Mouse (Mus musculus): ENCODE measurements around the gene Serpina11.

The Serpina11 gene

DNA sequence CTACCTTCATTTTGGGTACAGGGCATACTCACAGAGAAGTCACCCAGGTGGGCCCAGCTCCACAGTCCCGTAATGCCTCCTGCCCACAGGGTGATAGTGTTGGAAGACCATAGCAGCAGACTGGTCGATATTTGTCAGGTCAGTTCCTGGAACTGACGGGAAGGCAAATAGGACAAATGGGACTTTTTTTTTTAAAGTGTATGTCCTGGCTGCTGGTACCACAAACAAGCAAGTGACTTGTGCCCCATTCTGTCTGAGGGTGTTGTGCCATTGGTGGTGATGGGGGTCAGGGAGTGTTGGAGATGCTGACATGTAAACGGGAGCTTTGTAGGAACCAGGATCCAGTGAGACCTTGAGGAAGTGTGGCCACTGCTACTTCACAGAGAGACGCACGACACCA lies at the start of gene Serpina11:
Gene Serpina11, minus strand, starts transcription at position 101 of the 400 bp plus-strand sequence.
- DNase-seq (ENCODE audit: low spot score in 2 of 2) = no peak

DNA sequence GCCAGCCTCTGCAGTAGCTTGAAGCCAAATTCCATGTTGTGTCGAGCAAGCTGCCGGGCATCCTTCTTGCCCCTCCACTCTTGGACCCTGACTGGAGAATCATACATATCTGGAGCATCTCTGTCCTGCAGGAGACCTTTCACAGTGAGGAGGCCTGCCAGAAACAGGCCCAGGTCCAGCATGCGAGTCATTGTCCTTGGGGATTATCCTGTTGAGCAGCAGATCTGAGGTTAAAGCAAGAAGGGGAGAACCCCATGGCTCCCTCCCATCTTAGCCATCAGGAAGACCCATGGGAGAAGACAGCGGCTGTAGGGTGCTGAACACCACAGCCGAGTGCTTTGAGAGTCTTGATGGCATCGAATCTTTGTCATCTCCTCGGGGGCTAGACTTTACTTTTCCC lies 48.4 kb upstream of the Serpina11 start:
- DNase-seq (ENCODE audit: low spot score in 2 of 2) = no peak

DNA sequence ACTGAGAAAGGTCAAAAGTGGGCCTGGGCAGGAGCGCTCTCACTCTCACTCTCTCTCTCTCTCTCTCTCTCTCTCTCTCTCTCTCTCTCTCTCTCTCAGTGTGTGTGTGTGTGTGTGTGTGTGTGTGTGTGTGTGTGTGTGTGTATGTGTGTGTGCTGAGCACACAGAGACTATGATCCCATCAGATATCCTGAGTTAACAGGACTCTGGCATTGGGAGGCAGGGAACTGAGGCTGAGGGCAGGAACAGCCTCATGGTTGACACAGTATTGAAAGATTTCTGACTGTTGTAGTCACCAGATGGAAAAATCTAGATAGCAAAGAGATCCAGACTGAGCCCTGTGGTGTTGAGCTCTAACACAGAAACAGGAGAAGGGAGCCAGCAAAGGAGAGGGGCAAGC lies 44.0 kb upstream of the Serpina11 start:
- DNase-seq (ENCODE audit: low spot score in 2 of 2) = no peak

DNA sequence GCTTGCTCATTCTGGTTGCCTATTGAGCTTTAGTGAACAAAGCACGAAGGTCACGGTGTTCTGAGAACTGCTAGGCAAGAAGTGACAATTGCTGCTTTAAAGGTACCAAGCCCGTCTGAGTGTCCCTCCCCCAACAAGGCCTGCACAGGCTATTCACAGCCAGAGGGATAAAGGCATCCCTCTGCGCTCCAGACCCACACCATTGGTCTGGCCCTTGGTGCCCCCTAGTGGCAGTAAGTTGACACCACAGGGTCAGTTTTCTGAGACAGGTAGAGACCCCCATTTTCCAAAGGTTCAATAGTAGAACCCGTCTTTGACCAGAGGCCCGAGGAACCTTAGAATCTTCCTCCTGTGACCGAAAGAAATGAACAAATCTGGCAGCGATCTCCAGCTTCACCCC lies 40.2 kb upstream of the Serpina11 start:
- DNase-seq (ENCODE audit: low spot score in 2 of 2) = peak in 1 of 2 experiments; percentile 5

DNA sequence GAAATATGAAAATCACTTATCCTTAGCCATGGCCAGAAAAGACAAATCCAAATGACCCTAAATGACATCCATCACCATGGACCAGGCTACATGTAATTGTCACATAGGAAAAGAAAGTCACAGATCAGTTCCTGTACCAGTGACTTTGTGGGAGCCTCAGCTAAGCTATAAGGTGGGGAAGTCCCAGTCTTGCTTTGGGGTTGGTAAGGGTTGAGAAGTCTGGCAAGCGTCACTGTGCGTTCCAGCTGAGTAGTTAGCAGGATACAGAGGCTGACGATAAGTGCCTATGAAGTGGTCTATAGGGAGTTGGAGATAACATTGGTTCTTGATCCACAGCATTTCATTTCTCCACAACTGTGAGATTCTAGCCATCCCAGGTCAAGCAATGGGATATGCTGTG lies 25.5 kb upstream of the Serpina11 start:
- no peak for DNase-seq (ENCODE audit: low spot score in 2 of 2)

DNA sequence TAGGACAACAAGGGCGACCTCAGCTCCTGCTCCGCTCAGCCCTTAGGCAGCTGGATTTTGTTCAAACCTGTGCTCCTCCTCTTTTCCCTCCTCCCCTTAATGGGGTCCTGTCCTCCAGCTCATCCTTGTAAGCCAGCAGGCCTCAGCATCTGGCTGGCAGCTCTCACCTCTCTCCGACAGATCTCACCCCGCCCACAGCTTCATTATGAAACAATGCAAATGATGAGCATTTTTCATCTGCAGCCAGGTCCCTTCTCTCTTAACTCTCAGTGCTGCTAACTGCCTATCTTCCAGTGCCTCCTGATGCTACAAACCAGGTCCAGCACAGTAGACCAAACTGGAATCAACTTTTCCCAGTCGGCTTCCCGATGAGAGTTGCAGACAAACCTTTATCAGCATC lies 23.9 kb upstream of the Serpina11 start, which contains the start of gene Serpina9:
Gene Serpina9, minus strand, starts transcription at position 136 of the 400 bp plus-strand sequence.
- DNase-seq (ENCODE audit: low spot score in 2 of 2) = peak in 1 of 2 experiments; percentile 35

DNA sequence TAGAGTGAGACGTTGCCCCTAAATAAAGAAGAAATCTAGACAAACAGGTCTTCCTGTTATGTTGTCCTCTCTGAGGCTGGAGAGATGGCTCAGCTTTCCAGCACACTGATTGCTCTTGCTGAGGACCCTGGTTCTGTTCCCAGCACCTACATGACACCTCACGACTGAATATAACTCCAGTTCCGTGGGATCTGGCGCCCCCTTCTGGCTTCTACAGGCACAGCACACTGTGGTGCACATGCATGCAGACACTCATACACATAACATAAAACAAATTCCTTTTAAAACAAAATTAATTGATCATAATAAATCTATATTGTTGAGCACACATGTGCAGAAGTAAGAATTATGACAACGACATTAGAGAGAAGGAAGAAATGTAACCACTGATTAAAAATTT lies 14.9 kb upstream of the Serpina11 start:
- no peak for DNase-seq (ENCODE audit: low spot score in 2 of 2)

DNA sequence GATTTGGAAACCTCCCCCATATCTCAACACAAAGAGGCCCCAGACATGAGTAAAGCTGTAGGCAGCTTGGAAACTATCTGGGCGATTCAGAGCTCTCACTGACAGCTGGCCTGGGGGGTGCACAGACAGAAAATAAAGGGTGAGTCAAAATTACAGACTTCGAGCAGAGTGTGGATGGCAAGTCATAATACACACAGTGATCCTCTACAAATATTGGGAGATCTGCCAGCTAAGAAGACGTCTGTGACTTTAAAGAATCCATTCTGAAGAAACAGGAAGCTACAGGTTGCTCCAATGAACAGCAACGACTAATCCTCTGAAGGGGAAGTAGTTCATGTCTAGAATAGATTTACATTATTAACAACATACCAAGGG lies 13.5 kb upstream of the Serpina11 start:
- DNase-seq (ENCODE audit: low spot score in 2 of 2) = no peak

DNA sequence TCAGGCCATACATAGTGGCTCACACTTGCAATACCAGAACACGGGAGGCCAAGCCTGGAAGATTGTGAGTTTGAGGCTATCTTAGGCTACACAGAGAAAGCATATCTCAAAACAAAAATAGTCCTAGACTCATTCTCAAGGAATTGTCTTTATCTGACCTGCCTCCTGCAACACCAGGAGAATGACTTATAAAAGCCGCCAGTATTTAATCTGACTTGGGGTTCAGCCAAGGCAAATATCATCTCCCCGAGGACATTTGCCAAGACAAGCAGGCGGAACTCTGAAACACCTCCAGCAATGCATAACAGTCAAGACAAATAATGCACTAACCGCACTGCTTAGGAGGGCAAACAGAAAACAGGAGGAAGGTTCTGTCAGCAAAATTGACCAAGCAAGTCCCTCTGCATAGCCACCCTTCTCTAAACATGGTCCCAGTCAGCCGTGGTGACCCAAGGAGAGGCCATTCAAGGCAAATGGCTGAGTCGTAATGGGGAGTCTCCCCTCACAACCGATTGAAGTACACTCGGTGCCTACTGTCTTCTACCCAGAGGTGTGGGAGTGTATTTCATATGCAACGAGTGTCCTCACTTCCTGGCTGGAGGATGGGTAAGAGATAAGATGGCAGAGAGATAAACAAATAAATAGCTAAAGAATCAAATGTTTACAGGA lies 12.9 kb upstream of the Serpina11 start:
- DNase-seq (ENCODE audit: low spot score in 2 of 2) = no peak

DNA sequence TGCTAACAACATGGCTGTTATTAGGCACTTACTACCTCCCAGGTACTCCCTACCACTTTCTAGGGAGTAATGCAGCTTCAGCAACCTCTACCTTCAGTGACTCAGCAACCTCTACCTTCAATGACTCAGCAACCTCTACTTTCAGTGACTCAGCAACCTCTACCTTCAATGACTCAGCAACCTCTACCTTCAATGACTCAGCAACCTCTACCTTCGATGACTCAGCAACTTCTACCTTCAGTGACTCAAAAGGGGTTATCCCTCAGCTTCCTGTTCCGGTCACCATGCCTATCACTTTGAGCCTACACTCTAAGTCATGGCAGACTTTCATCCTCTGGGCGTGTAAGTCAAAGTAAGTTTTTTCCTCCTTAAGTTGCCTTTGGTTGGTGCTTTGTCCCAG lies 10.8 kb upstream of the Serpina11 start:
- DNase-seq (ENCODE audit: low spot score in 2 of 2) = no peak

DNA sequence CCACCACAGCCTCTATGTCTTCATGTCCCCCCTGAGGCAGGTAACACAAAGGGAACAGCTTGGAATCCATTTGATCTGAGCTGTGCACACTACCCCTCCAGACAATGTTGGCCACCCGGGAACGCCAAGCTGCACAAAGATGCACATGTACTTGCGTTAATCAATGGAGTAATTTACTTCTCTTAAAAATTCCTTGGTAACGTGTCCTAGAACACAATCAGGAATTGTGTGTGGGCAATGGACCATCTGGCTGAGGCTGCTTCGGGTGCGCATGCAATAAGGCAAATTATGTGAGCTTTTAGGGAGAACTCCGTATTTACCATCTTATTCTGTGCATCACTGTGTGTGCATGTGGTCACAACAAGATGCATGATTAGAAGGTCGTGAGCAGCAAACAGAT lies 9.9 kb upstream of the Serpina11 start:
- DNase-seq (ENCODE audit: low spot score in 2 of 2) = peak in 1 of 2 experiments; percentile 57

DNA sequence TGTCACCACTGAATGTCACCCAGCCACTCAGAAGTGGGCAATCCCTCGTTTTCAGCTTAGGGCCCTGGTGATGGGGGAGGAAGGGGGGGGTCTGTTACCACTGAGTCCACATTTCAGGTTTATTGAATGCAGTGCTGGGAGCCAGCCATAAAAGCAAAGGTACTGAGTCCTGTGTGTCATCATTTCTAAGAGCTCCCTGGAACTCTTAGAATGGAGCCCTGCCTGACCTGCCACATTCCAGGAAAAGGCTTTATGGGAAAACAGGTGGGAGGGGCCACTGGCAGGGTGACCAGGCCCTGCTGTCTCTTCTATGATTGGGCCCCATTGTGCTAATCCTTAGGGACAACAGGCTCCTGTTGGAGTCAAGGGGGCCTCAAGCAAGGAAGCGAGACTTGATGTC lies 6.8 kb upstream of the Serpina11 start:
- no peak for DNase-seq (ENCODE audit: low spot score in 2 of 2)

DNA sequence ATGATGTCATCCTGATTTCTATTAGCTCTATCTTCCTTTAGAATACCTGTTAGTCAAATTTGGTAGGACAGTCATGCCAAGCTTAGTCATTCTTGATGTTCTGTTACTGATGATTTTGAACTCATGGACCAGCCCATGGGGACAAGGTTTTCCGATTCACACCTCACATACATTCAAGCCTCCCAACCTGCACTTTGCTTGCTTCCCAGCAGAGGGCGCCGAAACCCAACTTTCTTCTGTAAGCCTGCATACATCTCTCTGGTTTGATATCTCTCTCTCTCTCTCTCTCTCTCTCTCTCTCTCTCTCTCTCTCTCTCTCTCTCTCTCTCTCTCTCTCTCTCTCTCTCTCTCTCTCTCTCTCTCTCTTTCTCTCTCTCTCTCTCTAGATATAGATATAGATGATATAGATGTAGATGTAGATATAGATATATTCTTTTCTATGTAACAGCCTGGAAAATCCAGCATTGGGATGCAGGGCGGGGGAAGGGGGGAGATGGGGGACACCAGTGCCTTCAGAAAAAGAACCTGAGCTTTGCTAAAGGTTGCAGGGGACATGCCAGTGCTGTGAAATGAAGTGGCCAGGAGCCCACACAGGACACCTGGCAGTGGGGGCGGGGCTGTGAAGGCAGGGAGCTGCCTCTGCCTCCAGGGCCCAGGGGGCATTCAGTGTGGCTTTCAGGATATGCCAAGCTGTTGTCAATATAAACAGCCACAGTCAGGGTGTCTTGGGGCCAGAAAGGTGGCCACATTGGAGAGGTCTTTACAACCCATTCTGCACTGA lies 5.7 kb upstream of the Serpina11 start:
- peak in 1 of 2 experiments; percentile 92 for DNase-seq (ENCODE audit: low spot score in 2 of 2)

DNA sequence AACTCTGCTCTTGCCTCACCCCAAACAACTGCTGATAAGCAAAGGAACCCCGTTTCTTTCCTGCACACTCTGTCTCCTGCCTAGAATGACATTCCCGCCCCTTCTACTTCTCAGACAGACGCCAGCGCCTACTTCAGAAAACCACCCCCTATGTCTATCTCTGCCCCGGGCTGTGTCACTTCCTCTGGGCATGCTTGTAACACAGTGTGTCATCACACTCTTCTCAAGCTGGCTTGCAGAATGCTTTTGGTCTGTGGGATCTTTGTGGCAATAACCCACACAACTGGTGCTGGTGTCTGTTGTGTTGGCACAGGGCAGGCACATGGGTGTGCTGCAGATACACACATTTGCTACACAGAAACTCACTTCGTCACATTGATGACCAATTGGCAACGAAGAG lies 3.2 kb upstream of the Serpina11 start:
- DNase-seq (ENCODE audit: low spot score in 2 of 2) = peak in 1 of 2 experiments; percentile 58

DNA sequence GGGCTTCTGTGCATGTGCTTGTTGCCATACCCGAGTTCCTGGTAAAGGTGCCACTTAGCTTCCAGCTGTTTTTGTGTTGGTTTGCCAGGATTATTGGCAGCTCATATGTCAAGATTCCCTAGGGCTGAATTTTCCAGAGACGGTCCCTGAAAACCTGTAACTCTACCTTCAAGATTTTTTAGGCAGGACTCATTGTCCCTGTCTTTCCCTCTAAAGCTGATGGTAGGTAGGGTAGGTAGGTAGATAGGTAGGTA lies 316 bp downstream of the Serpina11 start:
- no peak for DNase-seq (ENCODE audit: low spot score in 2 of 2)

DNA sequence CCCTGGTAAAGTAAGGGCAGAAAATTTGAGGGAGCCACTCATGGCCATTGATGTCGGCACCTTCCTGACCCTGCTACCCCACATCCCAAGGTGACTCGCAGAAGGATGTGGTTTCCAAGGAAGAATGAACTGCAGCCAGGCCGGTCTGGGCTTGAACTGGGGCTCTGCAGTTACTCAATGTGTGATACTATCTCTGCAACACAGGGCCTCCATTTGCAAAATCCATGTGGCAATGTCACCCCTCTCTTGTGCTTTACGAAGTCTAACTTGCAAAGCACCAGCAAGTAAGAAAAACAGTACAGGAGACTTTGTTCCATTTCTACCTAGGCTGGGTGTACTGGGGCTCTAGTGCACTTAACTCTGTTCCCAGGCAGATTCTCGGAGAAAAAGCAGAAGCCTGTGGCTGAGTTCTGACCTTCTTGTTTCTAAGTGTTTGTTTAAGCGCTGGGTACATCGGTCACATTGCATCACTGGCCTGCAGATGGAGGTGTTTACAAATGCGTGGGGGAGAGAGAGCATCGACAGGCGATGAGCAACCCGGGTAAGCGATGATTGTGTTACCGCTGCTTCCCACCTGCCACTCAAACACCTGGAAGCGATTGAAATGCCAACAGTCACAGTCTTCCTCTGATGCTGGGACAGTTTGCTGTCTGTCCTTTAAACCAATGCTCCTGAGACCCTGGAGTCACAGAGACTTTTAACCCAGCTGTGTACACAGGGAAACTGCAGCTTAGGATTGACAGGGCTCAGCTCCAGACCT lies 823 bp downstream of the Serpina11 start:
- no peak for DNase-seq (ENCODE audit: low spot score in 2 of 2)

DNA sequence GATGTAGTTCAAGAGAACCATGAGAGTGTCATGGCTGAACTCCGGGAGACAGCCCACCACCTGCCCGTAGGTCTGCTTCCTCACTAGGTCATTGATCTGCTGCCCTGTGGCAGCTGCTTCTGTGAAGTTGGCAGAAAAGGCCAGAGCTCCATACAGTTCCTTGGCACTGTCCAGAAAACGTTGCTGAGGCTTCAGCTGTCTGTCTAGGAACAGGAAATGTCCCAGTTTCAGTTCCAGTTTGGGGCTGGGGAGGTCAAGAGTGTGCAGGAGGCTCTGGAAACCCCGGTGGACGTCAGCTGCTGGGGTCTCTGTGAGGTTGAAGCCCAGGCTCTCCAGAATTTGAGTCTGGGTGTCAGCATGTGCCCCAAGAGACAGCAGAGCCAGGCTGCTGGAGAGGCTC lies 3.9 kb downstream of the Serpina11 start:
- DNase-seq (ENCODE audit: low spot score in 2 of 2) = no peak

DNA sequence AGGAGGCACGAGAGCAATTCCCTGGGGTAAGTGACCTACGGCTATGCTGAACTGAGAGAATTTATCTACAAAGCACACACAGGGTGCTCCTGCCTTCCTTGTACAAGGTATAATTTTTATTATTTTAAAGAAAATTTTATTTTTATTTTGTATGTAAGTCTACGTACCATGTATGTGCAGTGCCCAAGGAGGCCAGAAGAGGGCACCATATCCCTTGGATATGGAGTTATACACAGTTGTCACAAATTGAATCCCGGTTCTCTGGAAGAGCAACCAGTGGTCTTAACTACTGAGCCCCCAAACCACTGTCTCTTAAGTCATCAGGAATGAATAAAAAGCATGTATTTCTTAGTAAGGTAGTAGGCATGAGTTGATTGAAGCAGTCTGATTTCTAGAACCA lies 4.8 kb downstream of the Serpina11 start:
- peak in 1 of 2 experiments; percentile 64 for DNase-seq (ENCODE audit: low spot score in 2 of 2)

DNA sequence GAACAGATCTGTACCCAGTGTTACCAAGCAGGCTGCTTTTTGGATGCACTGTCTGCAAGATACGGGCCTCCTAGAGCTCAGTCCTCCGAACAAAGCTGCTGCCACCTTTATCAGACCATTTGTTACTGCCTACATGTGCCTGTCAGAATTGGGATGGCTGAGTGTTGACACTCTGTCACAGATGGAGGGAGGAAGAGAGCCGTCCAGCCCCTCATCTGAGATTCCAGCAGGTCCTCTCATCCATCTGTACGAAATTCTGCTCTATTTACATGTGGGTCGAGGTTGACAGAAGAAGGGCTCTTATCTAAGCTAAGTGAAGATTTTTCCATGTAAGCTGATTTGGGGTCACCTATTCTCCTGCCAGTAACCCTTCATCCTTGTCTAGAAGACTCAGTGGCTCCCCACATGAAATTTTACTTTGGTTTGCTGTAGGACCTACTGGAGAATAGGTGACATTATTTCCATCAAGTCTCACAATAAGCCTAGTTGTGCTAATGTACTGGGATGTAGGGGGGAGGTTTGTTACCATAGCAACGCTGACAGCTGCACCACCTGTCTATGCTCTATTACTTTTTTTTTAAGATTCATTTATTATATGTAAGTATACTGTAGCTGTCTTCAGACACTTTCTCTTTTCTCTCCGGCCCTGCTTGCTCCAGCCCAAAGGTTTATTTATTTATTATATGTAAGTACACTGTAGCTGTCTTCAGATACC lies 8.0 kb downstream of the Serpina11 start:
- no peak for DNase-seq (ENCODE audit: low spot score in 2 of 2)

DNA sequence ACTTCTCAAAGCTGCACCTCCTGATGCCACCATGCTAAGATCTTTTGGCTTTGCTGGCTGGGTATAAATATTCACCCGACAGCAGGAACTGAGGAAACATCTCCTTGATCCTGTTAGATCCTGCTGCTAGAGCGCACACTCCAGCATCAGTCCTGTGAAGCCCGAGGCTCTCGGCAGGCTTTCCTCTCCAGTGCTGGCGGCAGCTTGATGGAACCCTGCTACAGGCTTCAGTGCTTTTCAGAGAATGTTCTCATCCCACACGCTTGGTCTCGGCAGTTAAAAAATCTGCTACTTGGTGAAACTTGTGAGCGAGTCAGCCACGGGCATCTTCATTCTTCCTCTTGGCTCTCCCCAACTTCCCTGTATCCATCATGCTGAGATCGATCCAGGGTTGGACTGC lies 11.5 kb downstream of the Serpina11 start:
- DNase-seq (ENCODE audit: low spot score in 2 of 2) = no peak

DNA sequence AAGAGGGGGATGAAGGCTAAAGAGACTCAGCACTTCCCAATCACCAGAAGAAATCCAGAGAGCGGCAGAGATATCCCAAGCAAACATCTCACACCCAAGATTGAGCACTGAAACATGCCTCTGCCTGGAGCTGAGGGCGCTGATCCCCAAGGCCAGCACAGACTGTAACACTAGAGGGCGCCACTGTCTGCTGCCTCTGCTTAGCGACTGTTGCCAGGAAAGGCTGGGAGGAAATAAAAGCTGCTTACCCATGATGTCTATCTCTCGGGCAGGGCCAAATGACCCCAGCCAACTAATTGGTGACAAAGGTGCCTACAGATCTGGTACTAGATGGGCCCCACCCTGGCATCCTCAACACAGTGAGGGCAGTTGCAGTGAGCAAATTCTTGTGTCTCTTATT lies 11.9 kb downstream of the Serpina11 start:
- no peak for DNase-seq (ENCODE audit: low spot score in 2 of 2)

DNA sequence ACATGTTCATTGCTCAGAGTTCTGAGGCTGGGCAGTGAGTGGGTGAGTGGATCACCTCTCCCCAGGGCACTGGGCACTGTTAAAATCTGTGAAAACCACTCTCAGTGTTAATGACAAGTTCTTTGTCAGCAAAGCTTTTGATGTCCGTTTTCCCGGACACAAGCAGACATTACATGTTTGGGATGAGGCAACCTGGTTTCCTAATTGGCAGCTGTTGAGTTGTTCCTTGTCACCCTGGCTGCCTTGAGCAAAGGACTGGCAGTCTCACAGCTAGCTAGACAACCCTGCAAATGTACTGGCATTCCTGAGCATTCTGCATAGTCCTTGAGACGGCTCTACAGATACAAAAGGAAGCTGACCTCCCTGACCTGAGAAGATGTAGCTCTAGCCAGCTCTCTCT lies 12.7 kb downstream of the Serpina11 start:
- no peak for DNase-seq (ENCODE audit: low spot score in 2 of 2)

Data from left cerebral cortex, adult 9 months (tissue).